Mouse (Mus musculus) intestine, embryonic 16.5 days (tissue): Measurements from ENCODE around the gene Numbl. TPM values are rescaled to one million over a fixed set of nuclear protein-coding genes. Genes with fewer than 3 reads are reported as not detected.

Experiments used
- ATAC-seq: fragments of 200-750 bp; cut with Nextera tagmentation; 2 replicates; pipeline ENCODE4 v1.8.0; 2017; ENCODE audit warnings: moderate TSS enrichment, moderate library complexity
- H3K27ac ChIP-seq: fragments of 300-500 bp; sonication (generic); 2 replicates; pipeline ENCODE4 v1.5.1; 2014; ENCODE audit warnings: mild to moderate bottlenecking, low read length
- H3K27me3 ChIP-seq: fragments of 300-500 bp; sonication (generic); replicated peaks from 2 replicates; pipeline ENCODE4 v1.6.1; 2014; ENCODE audit warnings: low read length, control low read depth, mixed read lengths; ENCODE audit not compliant: control insufficient read depth, insufficient read depth
- H3K36me3 ChIP-seq: fragments of 300-500 bp; sonication (generic); 2 replicates; pipeline ENCODE4 v1.6.1; 2014; ENCODE audit warnings: low read length, control low read depth; ENCODE audit not compliant: control insufficient read depth, insufficient read depth
- H3K4me1 ChIP-seq: fragments of 300-500 bp; sonication (generic); 2 replicates; pipeline ENCODE4 v1.6.1; 2014; ENCODE audit warnings: low read length, control low read depth, mixed read lengths; ENCODE audit not compliant: control insufficient read depth, insufficient read depth
- H3K4me2 ChIP-seq: fragments of 300-500 bp; sonication (generic); 2 replicates; pipeline ENCODE4 v1.6.1; 2014; ENCODE audit warnings: low read depth, low read length, control low read depth
- H3K4me3 ChIP-seq: fragments of 300-500 bp; sonication (generic); 2 replicates; pipeline ENCODE4 v1.5.1; 2014; ENCODE audit warnings: mild to moderate bottlenecking, low read length
- H3K9ac ChIP-seq: fragments of 300-500 bp; sonication (generic); 2 replicates; pipeline ENCODE4 v1.6.1; 2014; ENCODE audit warnings: low read depth, low read length
- H3K9me3 ChIP-seq: fragments of 300-500 bp; sonication (generic); 2 replicates; pipeline ENCODE4 v1.6.1; 2016; ENCODE audit warnings: low read length, control low read depth; ENCODE audit not compliant: control insufficient read depth
- WGBS: fragments of 180-500 bp; shearing (Covaris S2); extraction: QIAGEN DNeasy Blood & Tissue Kit; methylation state at CpG from one replicate; pipeline ENCODE4 v1.1.7; 2014; 5-methylcytosine and 5-hydroxymethylcytosine counted together
- polyA plus RNA-seq: library from polyadenylated mRNA; unstranded; fragments of >200 nt; fragmentation: Nextera tagmentation; extraction: Ambion mirVana; gene quantifications from 2 replicates; pipeline ENCODE4 v1.2.1, GENCODE M21; 2015

The Numbl gene
- polyA plus RNA-seq, 1 experiment from 2014 or later = 9.1 TPM

DNA sequence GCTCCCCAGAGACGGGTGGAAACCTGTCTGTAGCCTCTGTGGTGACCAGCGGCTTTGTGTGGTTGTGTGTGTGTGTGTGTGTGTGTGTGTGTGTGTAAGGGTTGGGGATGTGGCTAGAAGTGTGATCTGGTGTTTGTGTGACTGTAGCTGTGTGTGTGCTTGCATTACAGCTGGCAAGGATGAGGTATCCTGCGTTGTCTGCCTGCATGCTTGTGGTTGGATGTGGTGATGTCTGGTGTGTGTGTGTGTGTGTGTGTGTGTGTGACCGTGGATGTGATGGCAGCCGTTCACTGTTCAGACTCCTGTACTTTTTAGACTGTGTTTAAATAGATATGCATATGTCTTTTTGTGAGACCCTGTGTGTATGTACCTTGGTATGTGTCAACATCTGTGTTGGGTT, 1.5 kb downstream of the Numbl start:
- H3K27ac ChIP-seq = 0 out of 2 replicates have a peak overlapping the region, but pooled peaks have one; percentile 12
- peak overlapping the region; percentile 75 for H3K4me3 ChIP-seq
- no peaks in the 10 kb centered on the region for H3K27me3 ChIP-seq
- 32% methylated on average over 5 of the region's 5 CpGs for WGBS
- peaks cover 27% of the 10 kb centered on the region for H3K4me1 ChIP-seq
- peak overlapping the region; percentile 86 for H3K9ac ChIP-seq
- peak overlapping the region; percentile 92 for H3K4me2 ChIP-seq
- H3K36me3 ChIP-seq = no peaks in the 10 kb centered on the region; the same call in 1 of the 2 replicates
- no peak for ATAC-seq
- no peaks in the 10 kb centered on the region for H3K9me3 ChIP-seq

DNA sequence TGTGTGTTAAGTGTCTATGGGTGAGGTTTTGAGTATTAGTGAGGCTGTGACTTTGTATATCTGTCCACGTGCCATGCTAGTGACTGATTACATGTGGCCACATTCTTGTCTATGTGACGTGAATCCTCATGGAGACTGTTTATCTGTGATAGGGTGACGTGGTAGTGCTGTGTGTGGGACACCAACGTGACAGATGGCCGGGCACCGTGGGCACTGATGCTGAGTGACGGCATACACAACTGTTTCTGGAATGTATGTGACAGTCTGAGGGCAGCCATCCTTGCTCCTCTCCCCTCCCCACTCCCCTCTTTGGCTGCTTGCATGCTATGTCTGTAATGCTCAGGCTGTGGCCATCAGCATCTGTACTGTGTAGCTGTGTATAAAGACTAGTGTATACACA, 2.6 kb downstream of the Numbl start:
- Histone ChIP-seq H3K9me3 (no peaks in the 10 kb centered on the region), H3K9ac (no peak overlapping the region), H3K4me3 (no peak overlapping the region), H3K4me2 (no peak overlapping the region), H3K27me3 (no peaks in the 10 kb centered on the region), H3K27ac (no peak overlapping the region), H3K36me3 (no peaks in the 10 kb centered on the region; the same call in 1 of the 2 replicates), H3K4me1 (peaks cover 27% of the 10 kb centered on the region)
- 71% methylated on average over 7 of the region's 7 CpGs for WGBS
- ATAC-seq = no peak

DNA sequence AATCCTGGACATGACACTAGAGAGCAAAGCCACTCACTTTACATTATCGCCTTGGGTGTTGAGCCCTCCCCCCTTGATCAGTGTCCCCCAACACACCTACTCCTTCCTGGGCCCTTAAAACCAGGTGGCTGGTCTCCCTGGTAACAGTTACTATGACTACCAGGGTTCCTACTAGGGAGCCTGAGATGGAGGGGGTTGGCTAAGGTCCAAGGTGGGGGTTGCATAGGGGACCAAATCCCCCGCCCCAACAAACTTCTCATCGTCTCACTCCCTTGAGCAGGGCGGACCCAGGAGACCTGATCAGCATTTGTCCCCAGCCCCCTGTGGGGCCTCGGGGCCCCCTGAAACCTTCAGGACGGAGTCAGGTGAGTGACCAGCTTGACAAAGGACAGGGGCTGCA, 3.7 kb downstream of the Numbl start:
- 74% methylated on average over 6 of the region's 6 CpGs for WGBS
- H3K4me1 ChIP-seq = peaks cover 26% of the 10 kb centered on the region
- H3K27ac ChIP-seq = no peak overlapping the region
- no peak for ATAC-seq
- no peak overlapping the region for H3K4me2 ChIP-seq
- no peaks in the 10 kb centered on the region; the same call in 1 of the 2 replicates for H3K36me3 ChIP-seq
- no peak overlapping the region for H3K4me3 ChIP-seq
- H3K9me3 ChIP-seq = no peaks in the 10 kb centered on the region
- H3K27me3 ChIP-seq = no peaks in the 10 kb centered on the region
- H3K9ac ChIP-seq = no peak overlapping the region

- Histone ChIP-seq H3K9ac (no peak overlapping the region), H3K9me3 (no peaks in the 10 kb centered on the region), H3K4me1 (peaks cover 9% of the 10 kb centered on the region), H3K4me2 (no peak overlapping the region), H3K27ac (no peak overlapping the region), H3K27me3 (no peaks in the 10 kb centered on the region), H3K36me3 (peaks cover 11% of the 10 kb centered on the region), H3K4me3 (no peak overlapping the region)
- ATAC-seq = no peak
- 95% methylated on average over 12 of the region's 12 CpGs for WGBS
Observed at GRCm38 (mm10) chr7:27264761-27265160, 6.5 kb downstream of the Numbl start.

- H3K9ac ChIP-seq = no peak overlapping the region
- no peak overlapping the region for H3K27ac ChIP-seq
- H3K4me2 ChIP-seq = no peak overlapping the region
- H3K4me3 ChIP-seq = no peak overlapping the region
- no peaks in the 10 kb centered on the region for H3K27me3 ChIP-seq
- ATAC-seq = no peak
- WGBS = 83% methylated on average over 20 of the region's 20 CpGs
- H3K9me3 ChIP-seq = peaks cover 4% of the 10 kb centered on the region; the same call in 1 of the 2 replicates
- peaks cover 14% of the 10 kb centered on the region for H3K36me3 ChIP-seq
- H3K4me1 ChIP-seq = peaks cover 4% of the 10 kb centered on the region; the same call in 1 of the 2 replicates
Observed at GRCm38 (mm10) chr7:27266515-27267128, 8.4 kb downstream of the Numbl start.

- H3K36me3 ChIP-seq = peaks cover 16% of the 10 kb centered on the region; the same call in 1 of the 2 replicates
Observed at GRCm38 (mm10) chr7:27271423-27271822, 13.2 kb downstream of the Numbl start.

DNA sequence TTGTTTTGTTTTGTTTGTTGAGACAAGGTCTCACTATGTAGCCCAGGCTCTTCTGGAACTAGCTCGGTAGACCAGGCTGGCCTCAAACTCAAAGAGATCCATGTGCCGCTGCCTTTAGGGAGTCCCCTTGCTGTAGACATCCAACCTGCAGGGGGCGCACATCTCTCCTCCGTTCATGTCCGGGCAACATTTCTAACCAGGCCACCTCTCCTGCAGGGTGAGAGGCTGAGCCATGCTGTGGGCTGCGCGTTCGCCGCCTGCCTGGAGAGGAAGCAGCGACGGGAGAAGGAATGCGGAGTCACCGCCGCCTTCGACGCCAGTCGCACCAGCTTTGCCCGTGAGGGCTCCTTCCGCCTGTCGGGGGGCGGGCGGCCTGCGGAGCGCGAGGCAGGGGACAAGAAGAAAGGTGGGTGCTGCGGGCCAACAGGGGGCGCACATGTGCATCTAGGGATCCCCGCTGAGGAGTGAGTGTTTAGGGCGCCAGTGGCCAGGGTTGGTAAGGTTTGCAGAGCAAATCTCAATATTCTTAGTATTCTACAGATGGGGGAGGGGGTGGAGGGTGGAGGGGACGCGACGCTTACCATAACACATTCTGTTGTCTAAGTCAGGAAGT, 15.6 kb downstream of the Numbl start:
- no peak overlapping the region for H3K4me3 ChIP-seq
- no peaks in the 10 kb centered on the region for H3K4me1 ChIP-seq
- peak; percentile 29; the same call in 1 of the 2 replicates for ATAC-seq
- H3K9ac ChIP-seq = peak overlapping the region; percentile 22; the same call in 1 of the 2 replicates
- H3K27me3 ChIP-seq = no peaks in the 10 kb centered on the region
- 52% methylated on average over 32 of the region's 32 CpGs for WGBS
- no peak overlapping the region for H3K27ac ChIP-seq
- H3K9me3 ChIP-seq = peaks cover 5% of the 10 kb centered on the region; the same call in 1 of the 2 replicates
- peaks cover 12% of the 10 kb centered on the region for H3K36me3 ChIP-seq
- no peak overlapping the region for H3K4me2 ChIP-seq

More at GRCm38 (mm10) chr7:27271423-27271822, 13.2 kb downstream of the Numbl start:
- H3K9me3 ChIP-seq = peaks cover 5% of the 10 kb centered on the region; the same call in 1 of the 2 replicates
- no peak for ATAC-seq
- H3K4me1 ChIP-seq = no peaks in the 10 kb centered on the region
- 88% methylated on average over 8 of the region's 8 CpGs for WGBS
- no peak overlapping the region for H3K4me3 ChIP-seq
- H3K27me3 ChIP-seq = no peaks in the 10 kb centered on the region
- no peak overlapping the region for H3K27ac ChIP-seq
- no peak overlapping the region for H3K9ac ChIP-seq
- H3K4me2 ChIP-seq = no peak overlapping the region

GRCm38 (mm10) chr7:27274916-27275315, 16.7 kb downstream of the Numbl start:
- WGBS = 80% methylated on average over 4 of the region's 4 CpGs
- H3K9ac ChIP-seq = no peak overlapping the region
- no peaks in the 10 kb centered on the region for H3K4me1 ChIP-seq
- no peak overlapping the region for H3K27ac ChIP-seq
- H3K27me3 ChIP-seq = no peaks in the 10 kb centered on the region
- H3K4me3 ChIP-seq = no peak overlapping the region
- no peak overlapping the region for H3K4me2 ChIP-seq
- no peak for ATAC-seq
- peaks cover 7% of the 10 kb centered on the region; the same call in 1 of the 2 replicates for H3K36me3 ChIP-seq
- peaks cover 5% of the 10 kb centered on the region; the same call in 1 of the 2 replicates for H3K9me3 ChIP-seq

- Histone ChIP-seq H3K9ac (no peak overlapping the region), H3K4me3 (no peak overlapping the region), H3K4me2 (no peak overlapping the region), H3K4me1 (peaks cover 5% of the 10 kb centered on the region; the same call in 1 of the 2 replicates), H3K9me3 (peaks cover 5% of the 10 kb centered on the region; the same call in 1 of the 2 replicates), H3K36me3 (peaks cover 5% of the 10 kb centered on the region; the same call in 1 of the 2 replicates), H3K27ac (no peak overlapping the region), H3K27me3 (no peaks in the 10 kb centered on the region)
- ATAC-seq = peak; percentile 66
- 56% methylated on average over 7 of the region's 7 CpGs for WGBS
Observed at GRCm38 (mm10) chr7:27276021-27276420, 17.8 kb downstream of the Numbl start.
